Mouse (Mus musculus): ENCODE results near the gene Dek. TPM values are rescaled to one million over a fixed set of nuclear protein-coding genes. Genes with fewer than 3 reads are reported as not detected.

Gene Dek
- total RNA-seq, 2 experiments from 2014 or later: 57.4 to 59.4 TPM

GRCm38 (mm10) chr13:47062756-47063155, 43.2 kb downstream of the Dek start:
- intact Hi-C loops (cut with DNase I): no loop called here
- DNase-seq: no peak

- intact Hi-C loops (cut with DNase I): no loop called here
These were observed 49.2 kb downstream of the Dek start for GRCm38 (mm10) chr13:47056781-47057180.

GRCm38 (mm10) chr13:47056126-47056525, 49.9 kb downstream of the Dek start:
- intact Hi-C loops (cut with DNase I): no loop called here
- DNase-seq: no peak

More at GRCm38 (mm10) chr13:47056781-47057180, 49.2 kb downstream of the Dek start:
- DNase-seq: no peak

- no peak for DNase-seq
- intact Hi-C loops (cut with DNase I): no loop called here
These were observed 52.0 kb downstream of the Dek start for GRCm38 (mm10) chr13:47053971-47054370.

GRCm38 (mm10) chr13:47050009-47050408, 56.0 kb downstream of the Dek start:
- DNase-seq: no peak
- intact Hi-C loops (cut with DNase I): no loop called here

- peak; percentile 20 to 26 for DNase-seq
- intact Hi-C loops (cut with DNase I): no loop called here
These were observed 58.0 kb downstream of the Dek start for GRCm38 (mm10) chr13:47047996-47048395.

GRCm38 (mm10) chr13:47044617-47044947, 61.4 kb downstream of the Dek start, which contains the start of gene Tpmt:
TSS of gene Tpmt (minus strand) at chr13:47044737.
- DNase-seq: peak in 1 of 2 experiments; percentile 9
- intact Hi-C loops (cut with DNase I): no loop called here

GRCm38 (mm10) chr13:47043833-47044616, 62.0 kb downstream of the Dek start:
- DNase-seq: peak in 1 of 2 experiments; percentile 29
- intact Hi-C loops (cut with DNase I): no loop called here

GRCm38 (mm10) chr13:47043030-47043680, 62.8 kb downstream of the Dek start, which contains the start of gene Kdm1b:
TSS of gene Kdm1b (plus strand) at chr13:47043499.
- intact Hi-C loops (cut with DNase I): no loop called here
- DNase-seq: peak; percentile 99

GRCm38 (mm10) chr13:47042024-47042633, 63.9 kb downstream of the Dek start:
- intact Hi-C loops (cut with DNase I): no loop called here
- peak; percentile 4 to 11 for DNase-seq

- intact Hi-C loops (cut with DNase I): no loop called here
- no peak for DNase-seq
These were observed 65.9 kb downstream of the Dek start for GRCm38 (mm10) chr13:47040061-47040460.

- intact Hi-C loops (cut with DNase I): no loop called here
- no peak for DNase-seq
These were observed 68.1 kb downstream of the Dek start for GRCm38 (mm10) chr13:47037946-47038345.

Other genes with a start within 250 kb of the Dek start
- 100 to 1,000 TPM in 1 of 2 experiments, 10 to 100 TPM in 1; 98.7 to 101 TPM for gene Kif13a, start 176.3 kb downstream of the Dek start, total RNA-seq (2021)
- 1 to 10 TPM; 5.0 to 5.6 TPM for gene Nhlrc1, start 91.4 kb downstream of the Dek start, total RNA-seq (2021)
- gene Kdm1b, start 62.7 kb downstream of the Dek start, total RNA-seq (2021): 1 to 10 TPM; 8.3 to 9.4 TPM
- 10 to 100 TPM in 1 of 2 experiments, 1 to 10 TPM in 1; 8.1 to 10.0 TPM for gene Tpmt, start 61.5 kb downstream of the Dek start, total RNA-seq (2021)
- 10 to 100 TPM; 15.3 to 23.4 TPM for gene Rnf144b, start 16.5 kb upstream of the Dek start, total RNA-seq (2021)